28 mouse cellular contexts compared by ENCODE assay signal in the genomic region with DNA sequence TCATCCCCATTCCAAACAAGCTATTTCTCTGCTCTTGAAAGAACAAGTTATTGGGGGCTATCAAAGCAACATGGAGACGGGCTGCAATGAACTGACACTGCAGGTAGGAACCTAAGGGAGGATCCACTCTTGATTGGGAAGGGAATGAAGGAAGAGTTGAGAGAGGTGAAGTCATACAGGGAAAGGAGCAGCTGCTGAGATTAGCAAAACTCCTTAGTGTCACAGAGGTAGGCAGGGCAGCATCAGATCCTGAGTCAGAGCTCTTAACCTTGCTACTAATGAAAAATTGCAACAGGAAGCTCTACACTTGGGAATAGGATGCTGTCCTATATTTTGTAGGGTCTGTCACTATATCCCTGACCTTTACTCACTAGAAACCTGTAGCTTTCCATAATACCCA.
"Had no signal": no experiment of that assay in that cellular context is flagged by ENCODE, and none has a peak within 500 bp of the region (broad histone marks: within the 10 kb centered on the region; RNA-seq: fewer than 3 reads in every experiment).

No protein-coding gene starts in this region.

- H3K4me3 ChIP-seq: heart, embryonic 10.5 days; heart, embryonic 12.5 days; heart, embryonic 13.5 days; heart, embryonic 15.5 days; hindbrain, embryonic 10.5 days; hindbrain, embryonic 12.5 days; hindbrain, embryonic 13.5 days; hindbrain, embryonic 15.5 days; intestine, embryonic 15.5 days; kidney, embryonic 15.5 days; left cerebral cortex, adult 2 months had no signal

- H3K4me1 ChIP-seq: hindbrain, embryonic 12.5 days; hindbrain, embryonic 15.5 days; intestine, embryonic 15.5 days had no signal

- H3K27me3 ChIP-seq: heart, embryonic 12.5 days; heart, embryonic 13.5 days; heart, embryonic 15.5 days; hindbrain, embryonic 12.5 days; hindbrain, embryonic 13.5 days; hindbrain, embryonic 15.5 days; intestine, embryonic 15.5 days; kidney, embryonic 15.5 days had no signal

- DNase-seq: heart, postnatal 10 days; heart, postnatal 14 days; heart, postnatal 36 days; heart, postnatal 4 days; kidney, adult 11 months; kidney, adult 18-20 months; kidney, adult 8-10 months; kidney, adult 9 months; kidney, postnatal 10 days; kidney, postnatal 14 days; kidney, postnatal 25 days; kidney, postnatal 36 days; layer of hippocampus, adult 9-11 months; layer of hippocampus, postnatal 36 days had no signal

- H3K36me3 ChIP-seq: heart, embryonic 10.5 days; heart, embryonic 12.5 days; heart, embryonic 13.5 days; heart, embryonic 15.5 days; hindbrain, embryonic 10.5 days; hindbrain, embryonic 12.5 days; hindbrain, embryonic 13.5 days; hindbrain, embryonic 15.5 days; intestine, embryonic 15.5 days; kidney, embryonic 15.5 days had no signal

- H3K27ac ChIP-seq: heart, embryonic 10.5 days; heart, embryonic 13.5 days; heart, embryonic 15.5 days; hindbrain, embryonic 10.5 days; hindbrain, embryonic 12.5 days; hindbrain, embryonic 13.5 days; hindbrain, embryonic 14.5 days; hindbrain, embryonic 15.5 days; hindbrain, postnatal 0 days; intestine, embryonic 15.5 days; kidney, embryonic 15.5 days; kidney, postnatal 0 days; left cerebral cortex, adult 2 months had no signal
